Mouse (Mus musculus) brown adipose tissue, adult 24 weeks (tissue): ENCODE results near the gene Rplp1. TPM values are rescaled to one million over a fixed set of nuclear protein-coding genes. Genes with fewer than 3 reads are reported as not detected.
A peak's percentile ranks its signal among the peaks of the same experiment; 100 is the strongest.

Experiments used
- H3K27ac ChIP-seq: fragments of 200-500 bp; replicated peaks from 2 replicates; pipeline ENCODE4 v1.5.1; 2012; ENCODE audit warnings: low read depth, mild to moderate bottlenecking, low read length
- H3K4me1 ChIP-seq: fragments of 200-500 bp; 2 replicates; pipeline ENCODE4 v1.6.1; 2012; ENCODE audit warnings: low read length, mixed read lengths; ENCODE audit not compliant: control insufficient read depth, insufficient read depth, insufficient read length
- H3K4me3 ChIP-seq: fragments of 200-500 bp; 2 replicates; pipeline ENCODE4 v1.5.1; 2012; ENCODE audit warnings: low read depth, mild to moderate bottlenecking, low read length, moderate library complexity; ENCODE audit not compliant: insufficient read depth
- polyA plus RNA-seq: library from polyadenylated mRNA; stranded (reverse); fragments of >200 nt; gene quantifications from 2 replicates; pipeline ENCODE4 v1.2.4, GENCODE M21; 2012; ENCODE audit not compliant: missing spikeins, insufficient read depth, insufficient read length

The Rplp1 gene
- polyA plus RNA-seq, 1 experiment, result 1,277 TPM

GRCm38 (mm10) chr9:61920331-61920730, 6.0 kb upstream of the Rplp1 start:
- Histone ChIP-seq H3K4me1 (no peaks in the 10 kb centered on the region), H3K4me3 (no peak overlapping the region), H3K27ac (no peak overlapping the region)

GRCm38 (mm10) chr9:61919464-61919863, 5.1 kb upstream of the Rplp1 start:
- Histone ChIP-seq H3K27ac (no peak overlapping the region), H3K4me1 (no peaks in the 10 kb centered on the region), H3K4me3 (no peak overlapping the region)

GRCm38 (mm10) chr9:61917436-61917835, 3.1 kb upstream of the Rplp1 start:
- Histone ChIP-seq H3K4me1 (no peaks in the 10 kb centered on the region), H3K4me3 (no peak overlapping the region), H3K27ac (no peak overlapping the region)

- Histone ChIP-seq H3K27ac (no peak overlapping the region), H3K4me1 (no peaks in the 10 kb centered on the region), H3K4me3 (no peak overlapping the region)
Measured at GRCm38 (mm10) chr9:61916986-61917385, 2.6 kb upstream of the Rplp1 start.

- H3K4me3 ChIP-seq, result 0 out of 2 replicates have a peak overlapping the region, but pooled peaks have one; percentile 64
Measured at GRCm38 (mm10) chr9:61915393-61916005, 1.2 kb upstream of the Rplp1 start.

GRCm38 (mm10) chr9:61914917-61915300, 567 bp upstream of the Rplp1 start:
- no peaks in the 10 kb centered on the region for H3K4me1 ChIP-seq
- peak overlapping the region; percentile 64 for H3K4me3 ChIP-seq
- H3K27ac ChIP-seq, result peak overlapping the region; percentile 88

More at GRCm38 (mm10) chr9:61915393-61916005, 1.2 kb upstream of the Rplp1 start:
- H3K4me1 ChIP-seq, result no peaks in the 10 kb centered on the region
- no peak overlapping the region for H3K27ac ChIP-seq

- Histone ChIP-seq H3K27ac (no peak overlapping the region), H3K4me1 (no peaks in the 10 kb centered on the region), H3K4me3 (no peak overlapping the region)
Measured at GRCm38 (mm10) chr9:61911300-61912128, 2.8 kb downstream of the Rplp1 start.

- Histone ChIP-seq H3K27ac (no peak overlapping the region), H3K4me1 (no peaks in the 10 kb centered on the region), H3K4me3 (no peak overlapping the region)
Measured at GRCm38 (mm10) chr9:61910526-61911256, 3.7 kb downstream of the Rplp1 start.

- Histone ChIP-seq H3K27ac (no peak overlapping the region), H3K4me3 (no peak overlapping the region), H3K4me1 (no peaks in the 10 kb centered on the region)
Measured at GRCm38 (mm10) chr9:61909633-61910032, 4.7 kb downstream of the Rplp1 start.

GRCm38 (mm10) chr9:61908832-61909407, 5.4 kb downstream of the Rplp1 start:
- Histone ChIP-seq H3K4me3 (no peak overlapping the region), H3K4me1 (no peaks in the 10 kb centered on the region), H3K27ac (no peak overlapping the region)

- H3K4me1 ChIP-seq, result no peaks in the 10 kb centered on the region
- H3K27ac ChIP-seq, result no peak overlapping the region
- H3K4me3 ChIP-seq, result no peak overlapping the region
Measured at GRCm38 (mm10) chr9:61908341-61908740, 6.0 kb downstream of the Rplp1 start.

- Histone ChIP-seq H3K4me3 (no peak overlapping the region), H3K4me1 (no peaks in the 10 kb centered on the region), H3K27ac (no peak overlapping the region)
Measured at GRCm38 (mm10) chr9:61907621-61908295, 6.6 kb downstream of the Rplp1 start.

- H3K27ac ChIP-seq, result no peak overlapping the region
- no peaks in the 10 kb centered on the region for H3K4me1 ChIP-seq
- no peak overlapping the region for H3K4me3 ChIP-seq
Measured at GRCm38 (mm10) chr9:61906912-61907311, 7.4 kb downstream of the Rplp1 start.

GRCm38 (mm10) chr9:61905576-61905975, 8.8 kb downstream of the Rplp1 start:
- no peak overlapping the region for H3K27ac ChIP-seq
- H3K4me1 ChIP-seq, result no peaks in the 10 kb centered on the region
- H3K4me3 ChIP-seq, result no peak overlapping the region

GRCm38 (mm10) chr9:61904201-61904600, 10.1 kb downstream of the Rplp1 start:
- no peak overlapping the region for H3K27ac ChIP-seq
- no peaks in the 10 kb centered on the region for H3K4me1 ChIP-seq
- H3K4me3 ChIP-seq, result no peak overlapping the region
